Mouse (Mus musculus): Measurements from ENCODE around the gene Abcc5.
"Not testable (repeated sequence)": the region's sequence is repeated elsewhere in the genome, so short reads cannot be mapped to it uniquely, and the experiment has no call there.

The Abcc5 gene

GRCm38 (mm10) chr16:20422938-20423730 lies 3.1 kb downstream of the Abcc5 start:
- no peak for DNase-seq (ENCODE audit: low spot score in 2 of 2)

- no peak for DNase-seq (ENCODE audit: low spot score in 2 of 2)
These were observed 8.1 kb downstream of the Abcc5 start for GRCm38 (mm10) chr16:20418054-20418453.

GRCm38 (mm10) chr16:20416262-20416661 lies 9.9 kb downstream of the Abcc5 start:
- DNase-seq (ENCODE audit: low spot score in 2 of 2) = no peak

- DNase-seq (ENCODE audit: low spot score in 2 of 2) = no peak
These were observed 10.4 kb downstream of the Abcc5 start for GRCm38 (mm10) chr16:20415804-20416203.

- DNase-seq (ENCODE audit: low spot score in 2 of 2) = no peak
These were observed 11.0 kb downstream of the Abcc5 start for GRCm38 (mm10) chr16:20415211-20415610.

GRCm38 (mm10) chr16:20413870-20414331 lies 12.3 kb downstream of the Abcc5 start:
- no peak for DNase-seq (ENCODE audit: low spot score in 2 of 2)

- no peak for DNase-seq (ENCODE audit: low spot score in 2 of 2)
These were observed 14.1 kb downstream of the Abcc5 start for GRCm38 (mm10) chr16:20411958-20412570.

GRCm38 (mm10) chr16:20405335-20405734 lies 20.9 kb downstream of the Abcc5 start:
- no peak for DNase-seq (ENCODE audit: low spot score in 2 of 2)

- DNase-seq (ENCODE audit: low spot score in 2 of 2) = no peak
These were observed 22.9 kb downstream of the Abcc5 start for GRCm38 (mm10) chr16:20403327-20403726.

- no peak for DNase-seq (ENCODE audit: low spot score in 2 of 2)
These were observed 24.6 kb downstream of the Abcc5 start for GRCm38 (mm10) chr16:20401592-20401991.

GRCm38 (mm10) chr16:20400707-20401591 lies 25.2 kb downstream of the Abcc5 start:
- peak; percentile 16 to 34 for DNase-seq (ENCODE audit: low spot score in 2 of 2)

GRCm38 (mm10) chr16:20396851-20397250 lies 29.3 kb downstream of the Abcc5 start:
- DNase-seq (ENCODE audit: low spot score in 2 of 2) = no peak

GRCm38 (mm10) chr16:20395216-20395907 lies 30.8 kb downstream of the Abcc5 start:
- DNase-seq (ENCODE audit: low spot score in 2 of 2) = no peak

- no peak for DNase-seq (ENCODE audit: low spot score in 2 of 2)
These were observed 34.4 kb downstream of the Abcc5 start for GRCm38 (mm10) chr16:20391753-20392152.

GRCm38 (mm10) chr16:20390233-20390632 lies 36.0 kb downstream of the Abcc5 start:
- DNase-seq (ENCODE audit: low spot score in 2 of 2) = no peak

GRCm38 (mm10) chr16:20381031-20381430 lies 45.2 kb downstream of the Abcc5 start:
- DNase-seq (ENCODE audit: low spot score in 2 of 2) = no peak

GRCm38 (mm10) chr16:20375341-20375740 lies 50.9 kb downstream of the Abcc5 start:
- no peak for DNase-seq (ENCODE audit: low spot score in 2 of 2)

GRCm38 (mm10) chr16:20371731-20372130 lies 54.5 kb downstream of the Abcc5 start:
- no peak for DNase-seq (ENCODE audit: low spot score in 2 of 2)

GRCm38 (mm10) chr16:20368221-20368620 lies 58.0 kb downstream of the Abcc5 start:
- DNase-seq (ENCODE audit: low spot score in 2 of 2) = no peak

GRCm38 (mm10) chr16:20362121-20362520 lies 64.1 kb downstream of the Abcc5 start:
- DNase-seq (ENCODE audit: low spot score in 2 of 2) = no peak

- not testable (repeated sequence) for DNase-seq (ENCODE audit: low spot score in 2 of 2)
These were observed 64.7 kb downstream of the Abcc5 start for GRCm38 (mm10) chr16:20361496-20361895.

Measured in frontal cortex, postnatal 36 days (tissue).